Mouse (Mus musculus) neutrophil, adult 59 days (primary cell): ENCODE data around the gene St8sia4. TPM values are rescaled to one million over a fixed set of nuclear protein-coding genes. Genes with fewer than 3 reads are reported as not detected.

Experiments used
- total RNA-seq, 2 experiments: library from RNA; stranded (reverse); gene quantifications; 1 replicate in 1 of 2; 2 replicates in 1 of 2; pipeline ENCODE4 v1.2.4; 2023

St8sia4 gene
- total RNA-seq, result 10 to 100 TPM; 52.3 to 68.2 TPM

DNA sequence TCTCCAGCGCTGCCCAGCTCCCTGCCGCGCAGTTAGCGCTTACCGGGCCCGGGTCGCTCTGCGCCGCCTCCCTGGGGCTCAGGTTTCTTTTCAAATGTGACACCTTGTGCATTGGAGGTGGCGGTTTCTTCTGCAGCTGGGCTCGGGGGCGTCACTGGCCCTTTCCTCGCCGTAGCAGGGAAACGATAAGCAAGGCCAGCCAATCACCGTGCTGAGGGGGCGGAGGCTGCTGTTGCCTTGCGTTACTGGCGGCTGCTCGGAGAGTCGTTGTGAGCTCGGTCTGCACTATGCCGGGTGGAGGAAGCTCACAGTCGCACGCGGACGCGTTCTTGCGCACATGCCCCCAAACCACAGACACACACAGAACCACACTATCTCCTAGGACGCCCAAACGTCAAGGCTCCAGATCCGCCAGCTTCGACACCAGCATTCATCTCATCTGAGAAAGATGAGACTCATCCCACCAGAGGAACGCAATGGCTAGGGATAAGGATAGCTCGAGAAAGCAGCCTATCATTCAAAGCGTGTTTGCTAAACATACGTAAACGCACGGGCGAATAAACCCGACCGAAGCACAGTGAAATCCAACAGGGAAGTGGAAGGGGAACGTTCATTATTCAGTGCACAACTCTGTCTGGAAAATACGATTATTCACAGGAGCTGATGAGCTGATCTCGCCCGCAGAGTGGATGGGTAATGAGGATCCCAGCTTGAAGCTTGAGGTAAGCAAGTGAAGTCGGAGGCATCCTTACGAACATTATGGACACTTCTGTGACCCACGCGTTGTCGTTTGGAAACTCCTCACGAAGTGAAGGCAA lies at the start of gene St8sia4:
St8sia4 (minus strand) TSS at position 137 of the 818 bp plus-strand sequence.

